Mouse (Mus musculus): ENCODE results near the gene Gm6268. TPM values are rescaled to one million over a fixed set of nuclear protein-coding genes. Genes with fewer than 3 reads are reported as not detected.

Gene Gm6268
- not detected in 2 replicates for polyA plus RNA-seq (2012)

DNA sequence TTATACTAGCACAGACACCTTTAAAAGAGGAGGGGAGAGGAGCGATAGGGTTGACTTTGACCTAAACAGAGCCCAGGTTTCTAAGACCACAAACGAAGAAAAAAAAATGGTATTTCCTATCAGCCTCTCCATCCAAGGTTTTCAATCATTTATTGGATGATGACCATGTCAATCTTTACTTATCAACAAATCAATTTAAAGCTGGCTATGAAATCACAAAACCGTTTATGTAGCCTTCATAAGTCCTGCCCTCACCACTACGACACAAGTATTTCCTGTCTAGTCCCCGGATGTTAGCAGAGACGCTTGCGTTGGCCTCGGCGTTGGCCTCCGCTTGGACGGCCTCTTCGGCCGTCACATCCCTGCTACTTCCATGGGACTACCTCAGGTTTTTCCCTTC, at the start of gene Gm6268:
Gm6268 (plus strand) TSS at position 301 of the 400 bp plus-strand sequence.
- no peaks in the 10 kb centered on the region for H3K27me3 ChIP-seq (ENCODE audit: control insufficient read depth)

GRCm38 (mm10) chrX:36352446-36352845, 48.6 kb upstream of the Gm6268 start:
- Histone ChIP-seq H3K36me3 (ENCODE audit: control insufficient read depth) (no peaks in the 10 kb centered on the region), H3K27me3 (ENCODE audit: control insufficient read depth) (no peaks in the 10 kb centered on the region), H3K9me3 (ENCODE audit: control insufficient read depth, low read length) (no peaks in the 10 kb centered on the region), H3K4me1 (ENCODE audit: control insufficient read depth) (no peaks in the 10 kb centered on the region), H3K4me3 (replicated peaks) (no peak overlapping the region)
- no peak for TF ChIP-seq GATA1 (IDR thresholded peaks at IDR 0.05; ENCODE audit: low read length)
- TF ChIP-seq TAL1 (IDR thresholded peaks at IDR 0.05; ENCODE audit: low read length): no peak

More for the DNA sequence above, at the start of gene Gm6268:
- no peaks in the 10 kb centered on the region for H3K36me3 ChIP-seq (ENCODE audit: control insufficient read depth)
- TF ChIP-seq GATA1 (IDR thresholded peaks at IDR 0.05; ENCODE audit: low read length) (no peak), TAL1 (IDR thresholded peaks at IDR 0.05; ENCODE audit: low read length) (no peak)
- no peaks in the 10 kb centered on the region for H3K9me3 ChIP-seq (ENCODE audit: control insufficient read depth, low read length)
- no peak within 1 kb of the TSS for H3K4me3 ChIP-seq (replicated peaks)
- H3K4me1 ChIP-seq (ENCODE audit: control insufficient read depth): no peaks in the 10 kb centered on the region

GRCm38 (mm10) chrX:36385340-36385739, 15.7 kb upstream of the Gm6268 start:
- H3K9me3 ChIP-seq (ENCODE audit: control insufficient read depth, low read length): no peaks in the 10 kb centered on the region
- H3K4me3 ChIP-seq (replicated peaks): no peak overlapping the region
- no peaks in the 10 kb centered on the region for H3K27me3 ChIP-seq (ENCODE audit: control insufficient read depth)
- no peaks in the 10 kb centered on the region for H3K36me3 ChIP-seq (ENCODE audit: control insufficient read depth)
- no peaks in the 10 kb centered on the region for H3K4me1 ChIP-seq (ENCODE audit: control insufficient read depth)
- TF ChIP-seq TAL1 (IDR thresholded peaks at IDR 0.05; ENCODE audit: low read length) (no peak), GATA1 (IDR thresholded peaks at IDR 0.05; ENCODE audit: low read length) (no peak)

DNA sequence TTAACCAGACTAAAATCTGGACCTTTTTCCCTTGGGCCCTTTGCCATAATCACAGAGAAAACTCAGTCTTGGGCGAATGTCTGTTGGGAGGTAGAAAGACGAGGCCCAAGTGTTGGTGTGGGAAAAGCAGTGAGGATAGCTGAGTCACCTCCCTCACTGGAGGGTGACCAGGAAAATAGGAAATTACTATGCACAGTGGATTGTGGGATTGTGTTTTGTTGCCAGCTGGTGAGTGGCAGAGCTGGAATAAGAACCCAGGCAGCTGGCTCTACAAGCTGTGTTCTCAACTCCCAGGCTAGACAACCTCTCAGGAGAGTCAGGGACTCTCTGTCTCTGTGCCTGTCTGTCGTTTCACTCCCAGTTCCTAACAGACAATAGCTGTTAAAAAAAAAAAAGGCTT, 11.1 kb upstream of the Gm6268 start:
- Histone ChIP-seq H3K9me3 (ENCODE audit: control insufficient read depth, low read length) (no peaks in the 10 kb centered on the region), H3K36me3 (ENCODE audit: control insufficient read depth) (no peaks in the 10 kb centered on the region), H3K4me3 (replicated peaks) (no peak overlapping the region), H3K4me1 (ENCODE audit: control insufficient read depth) (no peaks in the 10 kb centered on the region), H3K27me3 (ENCODE audit: control insufficient read depth) (no peaks in the 10 kb centered on the region)
- TF ChIP-seq TAL1 (IDR thresholded peaks at IDR 0.05; ENCODE audit: low read length) (no peak), GATA1 (IDR thresholded peaks at IDR 0.05; ENCODE audit: low read length) (no peak)

- no peak overlapping the region for H3K4me3 ChIP-seq (replicated peaks)
- no peaks in the 10 kb centered on the region for H3K27me3 ChIP-seq (ENCODE audit: control insufficient read depth)
- no peaks in the 10 kb centered on the region for H3K36me3 ChIP-seq (ENCODE audit: control insufficient read depth)
- H3K9me3 ChIP-seq (ENCODE audit: control insufficient read depth, low read length): no peaks in the 10 kb centered on the region
- TF ChIP-seq TAL1 (IDR thresholded peaks at IDR 0.05; ENCODE audit: low read length): no peak
- no peak for TF ChIP-seq GATA1 (IDR thresholded peaks at IDR 0.05; ENCODE audit: low read length)
- no peaks in the 10 kb centered on the region for H3K4me1 ChIP-seq (ENCODE audit: control insufficient read depth)
Observed at GRCm38 (mm10) chrX:36390503-36390902, 10.6 kb upstream of the Gm6268 start.

GRCm38 (mm10) chrX:36392672-36393071, 8.4 kb upstream of the Gm6268 start:
- no peaks in the 10 kb centered on the region for H3K27me3 ChIP-seq (ENCODE audit: control insufficient read depth)
- H3K4me1 ChIP-seq (ENCODE audit: control insufficient read depth): no peaks in the 10 kb centered on the region
- H3K4me3 ChIP-seq (replicated peaks): no peak overlapping the region
- no peaks in the 10 kb centered on the region for H3K36me3 ChIP-seq (ENCODE audit: control insufficient read depth)
- TF ChIP-seq TAL1 (IDR thresholded peaks at IDR 0.05; ENCODE audit: low read length) (no peak), GATA1 (IDR thresholded peaks at IDR 0.05; ENCODE audit: low read length) (no peak)
- H3K9me3 ChIP-seq (ENCODE audit: control insufficient read depth, low read length): no peaks in the 10 kb centered on the region

DNA sequence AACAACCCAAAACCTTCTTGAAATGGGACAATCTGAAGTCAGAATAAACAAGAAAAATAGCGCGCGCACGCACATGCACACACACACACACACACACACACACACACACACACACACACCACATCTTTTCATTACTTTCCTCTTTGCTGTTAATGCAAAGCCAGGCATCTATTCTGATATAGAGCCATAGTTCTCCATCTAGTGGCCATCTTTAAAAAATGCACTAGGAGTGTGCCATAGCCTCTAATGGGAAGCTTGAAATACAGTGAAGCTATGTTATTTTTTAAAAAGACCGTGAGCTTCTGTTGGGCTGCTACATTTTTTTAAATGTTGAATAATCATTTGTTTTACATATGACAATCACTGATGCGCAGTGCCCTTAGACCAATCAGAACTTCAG, 7.8 kb upstream of the Gm6268 start:
- Histone ChIP-seq H3K27me3 (ENCODE audit: control insufficient read depth) (no peaks in the 10 kb centered on the region), H3K4me3 (replicated peaks) (no peak overlapping the region), H3K9me3 (ENCODE audit: control insufficient read depth, low read length) (no peaks in the 10 kb centered on the region), H3K4me1 (ENCODE audit: control insufficient read depth) (no peaks in the 10 kb centered on the region), H3K36me3 (ENCODE audit: control insufficient read depth) (no peaks in the 10 kb centered on the region)
- no peak for TF ChIP-seq GATA1 (IDR thresholded peaks at IDR 0.05; ENCODE audit: low read length)
- TF ChIP-seq TAL1 (IDR thresholded peaks at IDR 0.05; ENCODE audit: low read length): no peak

DNA sequence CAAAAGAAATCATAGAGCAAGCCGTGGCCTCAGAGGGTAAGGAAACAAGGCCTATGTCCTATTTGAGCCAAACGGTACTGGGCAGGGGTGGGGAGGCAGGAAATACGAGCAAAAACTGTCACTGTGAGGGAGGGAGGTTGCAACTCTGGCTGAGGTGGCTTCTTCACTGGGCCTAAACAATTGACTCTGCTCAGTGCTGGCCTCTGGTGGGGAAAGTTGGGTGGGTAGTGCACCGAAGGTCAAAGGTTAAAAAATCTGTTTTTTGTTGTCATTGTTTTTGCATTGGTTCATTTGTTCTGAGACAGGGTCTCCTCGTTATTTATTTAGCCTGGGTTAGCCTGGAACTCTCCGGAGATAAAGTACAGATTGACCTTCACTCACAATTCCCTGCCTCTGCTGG, 1.2 kb downstream of the Gm6268 start:
- TF ChIP-seq TAL1 (IDR thresholded peaks at IDR 0.05; ENCODE audit: low read length): no peak
- no peak for TF ChIP-seq GATA1 (IDR thresholded peaks at IDR 0.05; ENCODE audit: low read length)
- H3K9me3 ChIP-seq (ENCODE audit: control insufficient read depth, low read length): no peaks in the 10 kb centered on the region
- no peaks in the 10 kb centered on the region for H3K4me1 ChIP-seq (ENCODE audit: control insufficient read depth)
- H3K36me3 ChIP-seq (ENCODE audit: control insufficient read depth): no peaks in the 10 kb centered on the region
- H3K4me3 ChIP-seq (replicated peaks): no peak overlapping the region
- no peaks in the 10 kb centered on the region for H3K27me3 ChIP-seq (ENCODE audit: control insufficient read depth)

DNA sequence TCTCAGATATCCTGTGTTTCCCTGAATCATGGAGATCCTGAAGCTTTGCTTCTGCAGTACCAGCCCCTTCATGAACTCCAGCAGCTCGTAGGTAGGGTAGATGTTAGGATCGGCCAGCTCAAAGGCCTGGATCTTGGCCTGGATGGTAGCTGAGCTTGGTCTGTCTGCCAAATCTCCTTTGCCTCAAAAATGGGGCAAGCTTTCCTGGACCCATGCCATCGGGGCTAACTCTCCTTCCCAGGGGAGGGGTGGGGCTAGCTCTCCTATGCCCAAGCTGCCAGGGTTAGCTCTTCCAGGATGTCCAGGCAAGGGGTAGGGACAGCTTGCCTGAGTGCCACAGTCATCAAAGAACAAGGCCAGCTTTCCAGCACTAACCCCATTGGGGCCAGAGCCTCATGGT, 18.1 kb downstream of the Gm6268 start:
- Histone ChIP-seq H3K4me3 (replicated peaks) (no peak overlapping the region), H3K4me1 (ENCODE audit: control insufficient read depth) (no peaks in the 10 kb centered on the region), H3K9me3 (ENCODE audit: control insufficient read depth, low read length) (no peaks in the 10 kb centered on the region), H3K36me3 (ENCODE audit: control insufficient read depth) (no peaks in the 10 kb centered on the region), H3K27me3 (ENCODE audit: control insufficient read depth) (no peaks in the 10 kb centered on the region)
- no peak for TF ChIP-seq TAL1 (IDR thresholded peaks at IDR 0.05; ENCODE audit: low read length)
- TF ChIP-seq GATA1 (IDR thresholded peaks at IDR 0.05; ENCODE audit: low read length): no peak

GRCm38 (mm10) chrX:36434993-36435392, 33.9 kb downstream of the Gm6268 start:
- TF ChIP-seq TAL1 (IDR thresholded peaks at IDR 0.05; ENCODE audit: low read length) (no peak), GATA1 (IDR thresholded peaks at IDR 0.05; ENCODE audit: low read length) (no peak)
- no peaks in the 10 kb centered on the region for H3K4me1 ChIP-seq (ENCODE audit: control insufficient read depth)
- H3K4me3 ChIP-seq (replicated peaks): no peak overlapping the region
- no peaks in the 10 kb centered on the region for H3K9me3 ChIP-seq (ENCODE audit: control insufficient read depth, low read length)
- H3K27me3 ChIP-seq (ENCODE audit: control insufficient read depth): no peaks in the 10 kb centered on the region
- no peaks in the 10 kb centered on the region for H3K36me3 ChIP-seq (ENCODE audit: control insufficient read depth)
